Mouse (Mus musculus): ENCODE results near the gene Ceacam10. TPM values are rescaled to one million over a fixed set of nuclear protein-coding genes. Genes with fewer than 3 reads are reported as not detected.
A peak's percentile ranks its signal among the peaks of the same experiment; 100 is the strongest.

The Ceacam10 gene
- polyA plus RNA-seq, 1 experiment from 2014 or later, result 0.62 TPM

DNA sequence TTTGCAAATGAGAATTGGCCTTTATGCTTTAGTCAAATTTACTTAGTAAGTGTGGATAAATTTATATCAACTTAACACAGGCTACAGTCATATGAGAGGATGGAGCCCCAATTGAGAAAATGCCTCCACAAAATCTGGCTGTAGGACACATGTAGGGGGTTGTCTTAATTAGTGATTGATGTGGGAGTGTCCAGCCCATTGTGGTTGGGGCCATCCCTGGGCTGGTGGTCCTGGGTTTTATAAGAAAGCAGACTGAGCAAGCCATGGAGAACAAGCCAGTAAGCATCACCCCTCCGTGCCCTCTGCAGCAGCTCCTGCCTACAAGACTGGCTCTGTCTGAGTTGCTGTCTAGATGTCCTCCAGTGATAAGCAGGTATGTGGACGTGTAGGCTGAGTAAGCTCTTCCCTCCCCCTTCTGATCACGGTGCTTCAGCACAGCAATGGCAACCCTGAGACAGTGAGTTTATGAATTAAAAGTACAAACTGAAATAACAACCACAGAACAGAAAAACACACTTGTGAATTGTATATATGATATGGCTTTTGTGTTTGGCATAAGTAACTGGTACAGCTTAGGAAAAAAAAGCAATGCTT is 3.0 kb upstream of the Ceacam10 start:
- no peaks in the 10 kb centered on the region for H3K9me3 ChIP-seq (ENCODE audit: control insufficient read depth, low read length)
- no peak overlapping the region for H3K9ac ChIP-seq (ENCODE audit: low read depth, low read length)
- no peak for ATAC-seq
- H3K4me2 ChIP-seq (ENCODE audit: low read depth, low read length), result no peak overlapping the region
- no peak overlapping the region for H3K4me3 ChIP-seq (ENCODE audit: low read length)
- H3K36me3 ChIP-seq (ENCODE audit: control insufficient read depth, insufficient read depth, low read length), result no peaks in the 10 kb centered on the region
- no peaks in the 10 kb centered on the region for H3K27me3 ChIP-seq (replicated peaks; ENCODE audit: control insufficient read depth, insufficient read depth, low read length)
- 44% methylated on average over 3 of the region's 3 CpGs for WGBS
- H3K4me1 ChIP-seq (ENCODE audit: control insufficient read depth, insufficient read depth, low read length), result no peaks in the 10 kb centered on the region
- no peak overlapping the region for H3K27ac ChIP-seq (ENCODE audit: low read length)

DNA sequence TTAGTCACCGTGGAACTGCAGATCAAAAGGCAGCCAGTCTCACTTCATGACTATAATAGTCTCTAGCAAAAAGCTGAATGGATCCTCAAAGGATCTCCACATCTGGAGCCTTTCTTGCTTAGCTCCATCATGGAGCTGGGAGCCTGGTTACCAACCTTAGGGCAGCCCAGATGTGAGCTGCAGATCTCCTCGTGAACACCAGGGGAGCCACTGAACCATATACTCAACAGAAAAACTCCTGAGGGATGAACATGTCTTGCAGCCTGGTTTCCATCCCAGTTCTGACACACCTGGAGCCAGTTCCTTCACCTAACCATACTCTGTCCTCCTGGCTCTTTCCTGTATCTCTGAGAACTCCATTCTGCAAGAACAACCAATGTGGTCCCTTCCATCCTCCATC is 861 bp upstream of the Ceacam10 start:
- Histone ChIP-seq H3K36me3 (ENCODE audit: control insufficient read depth, insufficient read depth, low read length) (no peaks in the 10 kb centered on the region), H3K4me2 (ENCODE audit: low read depth, low read length) (no peak overlapping the region), H3K27me3 (replicated peaks; ENCODE audit: control insufficient read depth, insufficient read depth, low read length) (no peaks in the 10 kb centered on the region), H3K9me3 (ENCODE audit: control insufficient read depth, low read length) (no peaks in the 10 kb centered on the region), H3K27ac (ENCODE audit: low read length) (no peak overlapping the region), H3K4me3 (ENCODE audit: low read length) (no peak overlapping the region), H3K4me1 (ENCODE audit: control insufficient read depth, insufficient read depth, low read length) (no peaks in the 10 kb centered on the region), H3K9ac (ENCODE audit: low read depth, low read length) (no peak overlapping the region)
- WGBS, result 67% methylated on average over 2 of the region's 2 CpGs
- ATAC-seq, result no peak

DNA sequence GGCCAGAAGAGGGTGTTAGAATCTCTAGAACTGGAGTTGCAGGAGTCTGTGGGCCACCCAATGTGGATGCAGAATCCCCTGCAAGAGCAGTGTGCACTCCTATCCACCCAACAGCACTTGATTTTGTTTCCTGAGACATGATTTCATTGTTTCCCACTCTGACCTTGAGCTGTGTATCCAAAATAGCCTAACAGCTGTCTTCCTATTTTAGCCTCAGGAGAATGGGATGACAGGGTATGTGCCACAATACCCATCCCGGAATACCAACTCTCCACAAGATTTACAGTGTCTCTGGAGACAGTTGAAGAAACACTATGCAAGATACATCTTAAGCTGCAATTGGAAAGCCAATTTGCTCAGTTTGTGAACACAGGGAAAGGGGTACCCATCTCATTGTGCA is 20.9 kb downstream of the Ceacam10 start:
- no peak for ATAC-seq
- Histone ChIP-seq H3K27ac (ENCODE audit: low read length) (no peak overlapping the region), H3K4me2 (ENCODE audit: low read depth, low read length) (no peak overlapping the region), H3K27me3 (replicated peaks; ENCODE audit: control insufficient read depth, insufficient read depth, low read length) (no peaks in the 10 kb centered on the region), H3K9me3 (ENCODE audit: control insufficient read depth, low read length) (no peaks in the 10 kb centered on the region), H3K9ac (ENCODE audit: low read depth, low read length) (no peak overlapping the region), H3K36me3 (ENCODE audit: control insufficient read depth, insufficient read depth, low read length) (no peaks in the 10 kb centered on the region), H3K4me1 (ENCODE audit: control insufficient read depth, insufficient read depth, low read length) (no peaks in the 10 kb centered on the region), H3K4me3 (ENCODE audit: low read length) (no peak overlapping the region)
- WGBS, result 93% methylated on average over 1 of the region's 1 CpGs

DNA sequence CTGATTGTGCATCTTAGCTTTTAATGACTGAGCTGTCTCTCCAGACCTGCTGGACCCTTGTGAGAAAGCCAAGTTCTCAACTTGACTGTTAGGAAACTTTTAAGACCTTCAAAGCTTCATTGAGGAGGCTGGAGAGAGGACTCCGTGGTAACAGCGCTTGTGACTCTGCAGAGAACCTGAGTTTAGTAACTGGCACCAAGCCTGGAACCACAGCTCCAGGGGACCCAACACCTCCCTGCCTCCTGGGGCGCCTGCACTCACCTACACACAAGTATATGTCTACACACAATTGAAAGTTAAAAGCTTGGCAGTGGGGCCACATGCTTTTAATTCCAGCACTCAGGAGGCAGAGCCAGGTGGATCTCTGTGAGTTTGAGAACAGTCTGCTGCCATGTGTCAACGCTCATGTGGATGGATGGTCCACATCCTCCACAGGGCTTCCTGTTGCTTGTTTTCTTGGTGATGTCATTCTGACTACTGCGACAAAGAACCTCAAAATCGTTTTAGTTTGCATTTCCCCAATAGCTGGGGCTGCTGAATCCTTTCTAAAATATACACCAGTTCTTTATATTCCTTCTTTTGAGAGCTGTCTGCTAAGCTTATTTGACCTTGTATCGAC is 25.3 kb downstream of the Ceacam10 start:
- H3K9me3 ChIP-seq (ENCODE audit: control insufficient read depth, low read length), result no peaks in the 10 kb centered on the region
- 65% methylated on average over 7 of the region's 7 CpGs for WGBS
- ATAC-seq, result no peak

DNA sequence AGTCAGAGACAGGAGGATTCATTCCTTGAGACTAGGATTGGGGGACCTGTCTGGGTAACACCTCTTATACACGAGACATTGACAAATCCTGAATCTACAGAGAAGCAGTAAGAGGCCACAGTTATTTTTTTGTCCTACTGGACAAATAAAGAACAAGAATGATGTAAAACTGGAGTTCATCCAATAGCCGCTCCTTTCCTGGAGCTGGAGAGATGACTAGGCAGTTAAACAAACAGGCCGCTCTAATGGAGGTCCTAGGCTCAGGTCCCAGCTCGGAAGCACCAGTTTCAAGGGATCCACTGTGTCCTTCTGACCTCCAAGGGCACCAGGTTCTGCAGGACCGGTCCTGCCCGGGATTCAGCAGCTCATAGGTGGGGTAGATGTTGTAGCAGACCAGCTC is 27.8 kb downstream of the Ceacam10 start:
- no peaks in the 10 kb centered on the region for H3K27me3 ChIP-seq (replicated peaks; ENCODE audit: control insufficient read depth, insufficient read depth, low read length)
- H3K9me3 ChIP-seq (ENCODE audit: control insufficient read depth, low read length), result no peaks in the 10 kb centered on the region
- H3K4me1 ChIP-seq (ENCODE audit: control insufficient read depth, insufficient read depth, low read length), result no peaks in the 10 kb centered on the region
- H3K4me2 ChIP-seq (ENCODE audit: low read depth, low read length), result no peak overlapping the region
- 57% methylated on average over 6 of the region's 6 CpGs for WGBS
- ATAC-seq, result no peak
- no peak overlapping the region for H3K9ac ChIP-seq (ENCODE audit: low read depth, low read length)
- no peak overlapping the region for H3K27ac ChIP-seq (ENCODE audit: low read length)
- H3K36me3 ChIP-seq (ENCODE audit: control insufficient read depth, insufficient read depth, low read length), result no peaks in the 10 kb centered on the region
- no peak overlapping the region for H3K4me3 ChIP-seq (ENCODE audit: low read length)

More for the DNA sequence above, 25.3 kb downstream of the Ceacam10 start:
- H3K27ac ChIP-seq (ENCODE audit: low read length), result no peak overlapping the region
- no peaks in the 10 kb centered on the region for H3K36me3 ChIP-seq (ENCODE audit: control insufficient read depth, insufficient read depth, low read length)
- no peak overlapping the region for H3K9ac ChIP-seq (ENCODE audit: low read depth, low read length)
- H3K27me3 ChIP-seq (replicated peaks; ENCODE audit: control insufficient read depth, insufficient read depth, low read length), result no peaks in the 10 kb centered on the region
- H3K4me1 ChIP-seq (ENCODE audit: control insufficient read depth, insufficient read depth, low read length), result no peaks in the 10 kb centered on the region
- H3K4me3 ChIP-seq (ENCODE audit: low read length), result no peak overlapping the region
- H3K4me2 ChIP-seq (ENCODE audit: low read depth, low read length), result no peak overlapping the region

DNA sequence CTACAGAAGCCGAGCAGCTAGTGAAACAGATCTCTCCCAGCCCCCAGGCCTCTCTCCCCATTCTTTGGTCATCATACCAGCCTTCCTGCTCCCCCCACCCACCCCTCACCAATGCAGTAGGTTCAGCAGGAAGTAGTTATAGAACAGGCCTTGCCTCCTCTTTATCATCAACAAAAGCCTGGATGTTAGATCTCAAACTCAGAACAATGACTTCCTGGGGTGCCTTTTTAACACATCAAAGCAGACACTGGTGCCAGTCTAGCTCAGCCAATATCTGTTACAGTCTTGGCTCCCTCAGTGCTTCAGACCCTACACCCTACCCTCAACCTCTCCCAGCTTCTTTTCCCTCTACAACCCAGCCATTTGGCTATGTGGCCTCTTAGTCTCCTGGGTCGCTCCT is 32.0 kb downstream of the Ceacam10 start:
- Histone ChIP-seq H3K27me3 (replicated peaks; ENCODE audit: control insufficient read depth, insufficient read depth, low read length) (no peaks in the 10 kb centered on the region), H3K4me2 (ENCODE audit: low read depth, low read length) (no peak overlapping the region), H3K4me3 (ENCODE audit: low read length) (no peak overlapping the region), H3K36me3 (ENCODE audit: control insufficient read depth, insufficient read depth, low read length) (no peaks in the 10 kb centered on the region), H3K9ac (ENCODE audit: low read depth, low read length) (no peak overlapping the region), H3K27ac (ENCODE audit: low read length) (no peak overlapping the region), H3K9me3 (ENCODE audit: control insufficient read depth, low read length) (no peaks in the 10 kb centered on the region), H3K4me1 (ENCODE audit: control insufficient read depth, insufficient read depth, low read length) (no peaks in the 10 kb centered on the region)
- ATAC-seq, result no peak
- 42% methylated on average over 2 of the region's 2 CpGs for WGBS

DNA sequence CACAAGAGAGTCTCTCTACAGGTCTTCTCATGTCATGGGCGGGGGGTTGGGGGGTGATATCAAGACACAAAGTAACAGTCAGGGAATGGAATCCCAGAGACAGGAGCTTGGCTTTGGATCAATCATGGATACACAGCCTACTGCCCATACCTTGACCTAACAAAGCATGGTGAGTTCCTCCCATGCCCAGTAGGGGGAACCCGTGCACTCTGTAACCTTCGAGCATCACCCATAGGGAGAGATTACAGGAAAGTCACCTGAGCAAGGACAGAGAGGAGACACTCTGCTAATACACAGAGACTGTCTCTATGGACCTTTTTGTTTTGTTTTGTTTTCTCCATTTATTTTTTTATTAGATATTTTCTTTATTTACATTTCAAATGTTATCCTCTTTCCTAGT is 40.5 kb downstream of the Ceacam10 start:
- no peak overlapping the region for H3K9ac ChIP-seq (ENCODE audit: low read depth, low read length)
- ATAC-seq, result peak; percentile 84

DNA sequence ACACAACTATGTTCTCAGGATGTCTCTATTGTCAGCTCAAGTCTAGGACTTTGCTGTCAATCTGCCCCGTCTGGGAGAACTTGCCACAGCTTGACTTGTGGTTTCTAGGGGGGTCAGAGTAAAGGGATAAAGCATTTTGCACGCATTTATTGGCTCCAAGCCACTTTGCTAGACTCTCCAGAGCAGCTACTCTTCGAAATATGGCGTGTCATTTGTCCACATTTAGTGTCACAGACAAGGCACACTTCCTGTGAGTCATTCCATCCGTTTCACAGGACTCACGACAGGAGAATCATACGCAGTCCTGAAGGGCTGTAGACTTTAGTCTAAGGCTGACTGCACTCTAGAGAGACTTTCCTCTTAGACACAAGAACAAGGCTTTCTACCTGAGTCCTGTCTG is 47.4 kb downstream of the Ceacam10 start:
- Histone ChIP-seq H3K4me2 (ENCODE audit: low read depth, low read length) (no peak overlapping the region), H3K36me3 (ENCODE audit: control insufficient read depth, insufficient read depth, low read length) (no peaks in the 10 kb centered on the region), H3K27ac (ENCODE audit: low read length) (no peak overlapping the region), H3K9ac (ENCODE audit: low read depth, low read length) (no peak overlapping the region), H3K4me3 (ENCODE audit: low read length) (no peak overlapping the region), H3K4me1 (ENCODE audit: control insufficient read depth, insufficient read depth, low read length) (no peaks in the 10 kb centered on the region), H3K9me3 (ENCODE audit: control insufficient read depth, low read length) (no peaks in the 10 kb centered on the region), H3K27me3 (replicated peaks; ENCODE audit: control insufficient read depth, insufficient read depth, low read length) (no peaks in the 10 kb centered on the region)
- ATAC-seq, result no peak
- WGBS, result 67% methylated on average over 7 of the region's 7 CpGs

More for the DNA sequence above, 40.5 kb downstream of the Ceacam10 start:
- Histone ChIP-seq H3K4me1 (ENCODE audit: control insufficient read depth, insufficient read depth, low read length) (no peaks in the 10 kb centered on the region), H3K27me3 (replicated peaks; ENCODE audit: control insufficient read depth, insufficient read depth, low read length) (no peaks in the 10 kb centered on the region), H3K27ac (ENCODE audit: low read length) (no peak overlapping the region), H3K9me3 (ENCODE audit: control insufficient read depth, low read length) (no peaks in the 10 kb centered on the region), H3K4me3 (ENCODE audit: low read length) (no peak overlapping the region), H3K4me2 (ENCODE audit: low read depth, low read length) (no peak overlapping the region), H3K36me3 (ENCODE audit: control insufficient read depth, insufficient read depth, low read length) (no peaks in the 10 kb centered on the region)
- 2% methylated on average over 3 of the region's 3 CpGs for WGBS

DNA sequence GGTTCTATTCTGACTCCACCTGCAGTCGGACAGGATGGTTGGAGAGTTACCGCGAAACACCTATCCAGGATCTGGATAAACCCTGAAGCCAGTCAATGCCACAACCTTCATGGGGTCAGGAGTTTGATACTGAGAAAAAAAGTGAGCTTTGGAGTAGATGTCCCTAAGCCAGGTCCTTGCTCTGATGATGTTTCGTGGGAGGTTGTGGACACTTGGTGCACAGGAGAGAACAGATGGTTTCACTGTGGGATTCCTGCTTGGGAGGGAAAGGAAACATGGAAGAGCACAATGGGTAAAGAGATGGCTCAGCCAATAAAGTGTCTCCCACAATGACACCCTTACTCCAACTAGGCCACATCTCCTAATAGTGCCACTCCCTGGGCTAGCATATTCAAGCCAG is 50.2 kb downstream of the Ceacam10 start:
- no peak for ATAC-seq
- H3K4me3 ChIP-seq (ENCODE audit: low read length), result no peak overlapping the region
- no peaks in the 10 kb centered on the region for H3K27me3 ChIP-seq (replicated peaks; ENCODE audit: control insufficient read depth, insufficient read depth, low read length)
- no peak overlapping the region for H3K4me2 ChIP-seq (ENCODE audit: low read depth, low read length)
- no peaks in the 10 kb centered on the region for H3K36me3 ChIP-seq (ENCODE audit: control insufficient read depth, insufficient read depth, low read length)
- no peak overlapping the region for H3K9ac ChIP-seq (ENCODE audit: low read depth, low read length)
- H3K4me1 ChIP-seq (ENCODE audit: control insufficient read depth, insufficient read depth, low read length), result no peaks in the 10 kb centered on the region
- H3K9me3 ChIP-seq (ENCODE audit: control insufficient read depth, low read length), result no peaks in the 10 kb centered on the region
- no peak overlapping the region for H3K27ac ChIP-seq (ENCODE audit: low read length)
- 89% methylated on average over 4 of the region's 4 CpGs for WGBS
